Mouse (Mus musculus) c-Kit-negative CD71-positive TER-119-positive erythroid progenitor cells, embryonic 14.5 days (primary cell): Measurements from ENCODE around the gene Gm9857.

Source experiments
- DNase-seq: peaks from one replicate; pipeline ENCODE4 v3.0.0-alpha.2; 2013; ENCODE audit warnings: low read depth, low spot score

Gm9857 gene

DNA sequence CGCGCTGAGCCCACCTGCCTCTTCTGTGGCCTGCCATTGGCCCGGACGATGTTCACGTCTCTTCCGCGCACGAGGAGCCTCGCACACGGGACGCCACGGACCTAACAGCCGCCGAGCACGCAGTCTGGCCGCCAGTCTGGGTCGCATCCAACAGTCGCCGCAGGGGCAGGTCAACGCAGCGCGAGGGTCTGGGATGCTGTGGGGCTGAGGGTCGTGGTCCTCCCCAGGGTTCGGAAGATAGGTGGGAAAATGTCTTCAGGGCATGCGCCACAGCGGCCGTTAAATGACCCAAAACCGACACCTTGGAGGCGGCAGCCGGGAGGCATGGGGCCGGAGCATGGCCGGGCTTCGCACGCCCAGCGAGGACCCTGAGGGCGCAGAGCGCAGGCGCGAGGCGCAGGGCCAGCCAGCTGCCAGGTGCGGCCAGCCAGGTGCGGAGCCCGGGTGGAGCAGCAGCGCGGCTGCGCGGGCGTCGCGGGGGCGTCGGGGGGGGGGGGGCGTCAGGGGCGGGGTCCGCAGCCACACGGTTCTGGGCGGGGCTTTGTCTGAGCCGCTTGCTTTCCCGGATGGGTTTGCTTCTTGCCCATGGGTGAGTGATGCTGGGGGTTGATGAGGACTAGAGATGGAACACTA lies at the start of gene Gm9857:
Gene Gm9857 (minus strand): TSS at position 445 of the 633 bp plus-strand sequence.
- DNase-seq = no peak

DNA sequence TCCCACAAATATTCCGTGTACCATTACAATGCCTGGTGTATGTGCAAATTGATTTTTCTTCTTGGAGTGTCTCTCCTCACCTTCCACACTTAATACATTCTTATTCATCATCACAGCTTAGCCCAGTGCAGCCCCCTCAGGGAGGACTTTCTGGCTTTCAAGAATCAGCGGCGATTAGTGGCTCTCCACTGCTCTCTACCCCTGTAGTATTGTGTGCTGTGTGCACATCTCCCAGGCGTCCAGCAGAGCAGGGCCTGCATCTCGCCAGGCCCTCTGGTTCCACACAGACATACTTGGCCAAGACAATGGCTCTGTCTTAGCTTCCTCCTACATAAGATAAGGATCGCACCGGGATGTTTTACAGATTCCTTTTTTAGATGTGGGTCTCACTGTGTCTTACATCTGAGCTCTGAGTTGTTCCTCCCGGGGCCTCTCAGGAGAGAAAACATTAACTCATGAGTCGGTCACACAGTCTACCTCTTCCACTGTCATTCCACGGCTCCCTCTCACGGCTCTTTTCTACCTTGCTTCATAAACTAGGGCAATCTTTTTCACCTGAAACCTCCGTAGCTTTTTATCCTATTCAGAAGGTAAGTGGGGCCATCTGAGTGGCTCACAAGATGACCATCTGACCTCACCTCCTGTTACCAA lies 46.9 kb upstream of the Gm9857 start:
- DNase-seq = no peak

DNA sequence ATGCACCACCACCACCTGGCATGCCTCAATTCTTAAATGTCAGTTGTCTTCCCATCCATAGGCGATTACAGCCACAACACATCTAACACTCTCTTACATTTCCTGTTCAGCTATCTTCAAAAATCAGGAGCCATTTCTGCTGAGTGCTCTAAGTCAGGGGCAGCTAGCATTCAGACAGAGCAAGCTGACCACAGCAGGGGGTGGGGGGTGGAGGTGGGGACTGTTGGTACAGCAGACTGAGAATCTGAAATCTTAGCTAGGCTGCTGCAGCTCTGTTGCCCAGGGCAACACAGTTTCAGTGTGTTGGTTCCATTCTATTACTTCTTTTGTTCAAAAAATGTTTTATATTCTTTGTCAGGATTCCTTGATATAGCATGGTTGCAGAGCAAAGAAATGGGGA lies 46.3 kb upstream of the Gm9857 start:
- DNase-seq = no peak

DNA sequence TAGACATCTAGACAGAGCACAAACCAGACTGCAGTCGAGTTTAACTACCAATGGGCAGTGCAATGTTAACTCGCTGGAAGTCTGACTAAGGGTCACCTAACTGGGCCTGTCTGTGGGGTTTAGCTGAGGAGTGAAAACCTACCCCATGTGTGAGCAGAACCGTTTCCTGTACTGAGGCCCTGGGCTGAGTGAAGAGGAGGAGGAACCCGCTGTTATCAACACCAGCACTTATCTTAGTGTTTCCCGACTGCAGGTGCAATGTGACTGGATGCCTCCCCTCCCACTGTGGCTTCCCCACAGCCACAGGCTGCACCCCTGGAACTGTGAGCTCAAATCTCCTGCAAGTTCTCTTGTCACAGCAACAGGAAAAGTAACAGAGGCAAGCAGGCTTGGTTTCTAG lies 43.7 kb upstream of the Gm9857 start:
- DNase-seq = no peak

DNA sequence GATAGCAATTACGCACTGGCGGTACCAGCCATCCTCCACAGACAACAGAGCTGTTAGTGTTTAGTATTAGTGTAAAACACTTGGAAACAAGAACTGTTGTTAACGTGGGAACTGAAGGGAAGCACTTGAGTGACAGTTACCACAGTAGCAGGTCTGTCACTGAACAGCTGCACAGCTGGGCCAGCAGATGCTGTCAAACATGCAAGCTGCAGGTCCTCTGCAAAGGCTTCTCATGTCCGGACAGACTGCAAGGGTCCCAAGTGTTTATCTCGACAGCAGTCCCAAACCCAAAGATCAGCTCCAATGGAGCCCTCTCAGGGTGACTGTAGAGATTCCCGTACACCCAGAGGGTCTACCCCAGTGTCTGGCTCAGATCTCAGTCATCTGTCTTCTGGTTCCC lies 41.7 kb upstream of the Gm9857 start:
- no peak for DNase-seq

DNA sequence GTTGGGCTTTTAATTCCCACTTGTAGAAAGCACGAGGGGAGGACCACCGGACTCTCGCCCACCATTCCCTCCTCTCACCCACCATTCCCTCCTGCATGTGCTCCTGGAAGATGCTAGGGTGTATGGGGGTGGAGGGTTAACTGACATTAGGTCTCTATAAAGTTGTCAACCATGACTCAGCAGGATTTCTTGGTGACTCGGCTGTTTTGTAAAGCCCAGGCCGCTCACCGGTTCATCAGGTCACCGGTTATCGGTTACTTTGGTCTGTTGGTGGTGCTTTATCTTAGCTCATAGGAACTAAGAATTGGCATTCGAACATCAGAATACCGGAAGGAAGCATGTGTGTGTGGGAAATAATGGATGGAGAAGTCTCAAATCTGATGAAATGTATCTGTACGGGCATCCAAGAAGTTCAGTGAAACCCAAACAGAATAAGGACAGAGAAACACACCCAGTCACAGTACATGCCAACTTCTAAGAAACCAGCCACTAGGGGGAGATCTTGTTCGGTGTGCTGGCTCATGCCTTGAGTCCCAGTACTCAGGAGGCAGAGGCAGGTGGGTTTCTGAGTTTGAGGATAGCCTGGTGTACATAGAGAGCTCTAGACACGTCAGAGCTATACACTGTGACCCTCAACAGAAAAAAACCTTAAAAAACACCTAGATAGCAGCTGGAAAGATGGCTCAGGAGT lies 37.2 kb upstream of the Gm9857 start:
- peak; percentile 34 for DNase-seq

DNA sequence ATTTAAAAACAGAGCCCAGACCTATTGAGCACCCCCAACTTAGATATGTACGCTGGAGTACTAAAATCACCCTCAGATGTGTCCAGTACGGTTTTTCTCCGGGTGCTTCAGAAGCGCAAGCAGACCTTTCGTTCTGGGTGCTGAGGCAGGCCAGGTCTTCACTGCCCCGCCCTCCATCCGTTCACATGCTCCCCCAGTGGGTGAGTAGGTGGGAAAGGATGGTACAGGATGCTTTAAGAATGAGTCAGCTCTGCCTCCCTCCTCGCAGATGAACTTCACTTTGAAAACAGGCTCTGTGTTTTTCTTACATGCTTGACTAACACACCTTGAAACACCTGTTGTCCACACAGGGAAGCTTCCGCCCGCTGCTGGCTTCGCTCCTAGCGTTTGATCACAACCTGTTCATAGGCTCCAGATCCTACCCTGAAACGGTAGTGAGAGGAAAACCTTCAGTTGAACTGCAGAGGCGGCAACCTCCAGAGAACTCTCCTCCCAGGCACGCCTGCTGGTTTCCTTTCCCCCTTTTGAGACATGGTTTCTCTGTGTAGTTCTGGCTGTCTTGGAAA lies 34.8 kb upstream of the Gm9857 start:
- no peak for DNase-seq

DNA sequence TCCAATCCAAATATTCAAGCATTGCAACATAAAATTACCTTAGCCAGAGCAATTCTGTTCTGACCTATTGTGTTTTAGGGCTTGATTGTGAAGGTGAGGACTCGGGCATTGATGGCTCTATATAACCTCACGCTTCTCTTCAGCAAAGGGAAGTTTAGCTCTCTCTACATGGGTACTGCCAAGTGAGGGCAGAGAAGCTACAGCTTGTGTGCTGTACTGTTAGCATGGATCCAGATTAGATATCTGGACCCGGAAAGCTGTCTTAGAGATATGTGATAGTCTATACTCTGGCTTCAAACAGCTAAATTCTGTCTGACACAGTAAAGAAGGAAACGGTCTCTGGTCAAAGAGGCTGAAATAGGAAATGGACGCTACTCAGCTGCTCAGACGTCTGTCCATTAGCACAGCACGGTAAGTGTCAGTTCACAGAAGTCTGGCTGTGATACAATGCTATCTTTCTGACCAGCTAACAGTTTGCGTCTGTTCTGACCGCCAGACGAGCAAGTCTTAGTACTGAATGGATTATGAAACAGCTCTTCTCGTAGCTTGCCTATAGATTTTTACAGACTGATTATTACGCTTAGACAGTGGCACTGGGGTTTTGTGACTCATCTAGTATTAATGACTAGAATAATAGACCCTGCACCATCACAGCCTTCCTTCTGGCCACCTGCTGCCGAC lies 33.9 kb upstream of the Gm9857 start:
- DNase-seq = no peak

DNA sequence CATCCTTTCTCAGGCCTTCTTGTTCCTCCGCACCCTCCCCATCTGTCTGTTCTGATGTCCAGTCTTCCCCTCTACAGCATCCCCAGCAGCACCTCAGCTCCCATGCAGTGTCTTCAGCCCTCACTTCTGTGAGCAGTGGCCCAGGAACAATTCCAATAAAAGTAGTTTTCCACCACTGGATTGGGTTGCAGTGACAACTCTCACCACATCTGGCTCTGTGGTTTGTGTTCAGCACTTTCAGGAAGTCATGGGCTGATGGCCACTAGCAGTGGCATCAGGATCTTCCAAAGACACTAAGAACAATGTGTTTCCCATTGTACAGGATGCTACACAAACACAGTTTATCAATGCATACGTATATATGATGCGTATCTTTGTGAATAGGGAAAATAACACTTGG lies 25.8 kb upstream of the Gm9857 start:
- DNase-seq = no peak

DNA sequence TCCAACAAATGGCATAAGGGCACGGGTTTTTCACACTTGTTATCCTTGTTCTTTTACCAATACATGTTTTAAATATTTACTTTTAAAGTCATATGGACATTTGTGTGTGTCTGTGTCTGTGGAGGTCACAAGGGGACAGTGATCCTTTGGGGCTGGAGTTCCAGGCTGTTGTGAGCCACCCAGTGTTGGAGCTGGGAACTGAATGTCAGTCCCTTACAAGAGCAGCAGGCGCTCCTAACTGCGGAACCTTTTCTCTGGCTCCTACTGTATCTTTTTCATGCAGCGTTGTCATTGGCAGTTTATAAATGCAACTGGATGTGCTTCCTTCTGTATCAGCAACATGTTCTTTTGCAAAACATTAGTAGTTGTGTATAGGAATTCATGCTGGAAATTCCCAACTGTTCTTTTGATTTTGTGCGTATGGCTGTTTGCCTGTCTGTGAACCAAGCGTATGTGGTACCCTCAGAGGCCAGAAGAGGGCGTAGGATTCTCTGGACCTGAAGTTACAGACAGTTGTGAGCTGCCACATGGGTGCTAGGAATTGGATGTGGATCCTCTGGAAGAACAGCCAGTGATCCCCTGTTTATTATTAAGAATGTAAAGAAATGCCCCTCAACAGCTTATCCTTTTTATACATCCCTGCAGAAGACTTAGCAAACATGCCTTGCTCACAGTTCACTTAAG lies 24.3 kb upstream of the Gm9857 start:
- DNase-seq = no peak

DNA sequence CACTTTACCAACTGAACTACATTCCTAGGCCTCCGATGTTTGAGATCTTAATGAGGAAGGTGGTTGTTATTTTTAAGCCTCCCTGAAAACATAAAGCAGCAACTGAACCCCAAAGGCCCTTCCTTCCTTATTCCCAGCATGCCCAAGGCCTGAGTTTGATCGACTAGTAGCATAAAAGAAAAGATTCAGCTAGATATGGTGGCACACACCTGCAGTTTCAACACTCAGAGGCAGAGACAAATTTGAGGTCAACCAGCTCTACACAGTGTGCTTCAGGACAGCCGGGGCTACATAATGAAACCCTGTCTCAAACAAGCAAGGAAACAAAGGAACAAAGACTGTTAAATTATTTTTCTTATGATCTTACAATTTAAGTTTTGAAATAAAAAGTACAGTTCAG lies 23.5 kb upstream of the Gm9857 start:
- DNase-seq = no peak

DNA sequence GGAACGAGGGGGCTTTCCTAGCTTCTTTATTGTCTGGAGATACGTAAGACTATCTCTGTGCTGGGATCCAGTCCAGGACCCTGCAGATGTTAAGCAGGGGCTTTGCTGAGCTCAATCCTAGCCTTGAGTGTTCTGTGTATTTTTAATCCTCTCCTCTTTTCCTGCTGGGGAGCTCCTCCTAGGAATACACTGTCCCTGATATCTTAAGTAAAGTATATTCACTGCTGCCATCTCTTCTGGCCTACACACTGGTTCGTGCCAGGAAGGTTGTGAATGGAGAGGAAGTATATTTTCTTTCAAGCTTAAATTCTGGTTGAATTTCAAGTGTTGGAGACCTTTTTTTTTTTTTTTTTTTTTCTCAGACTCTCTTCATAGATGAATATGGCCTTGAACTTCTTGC lies 23.0 kb upstream of the Gm9857 start:
- no peak for DNase-seq

DNA sequence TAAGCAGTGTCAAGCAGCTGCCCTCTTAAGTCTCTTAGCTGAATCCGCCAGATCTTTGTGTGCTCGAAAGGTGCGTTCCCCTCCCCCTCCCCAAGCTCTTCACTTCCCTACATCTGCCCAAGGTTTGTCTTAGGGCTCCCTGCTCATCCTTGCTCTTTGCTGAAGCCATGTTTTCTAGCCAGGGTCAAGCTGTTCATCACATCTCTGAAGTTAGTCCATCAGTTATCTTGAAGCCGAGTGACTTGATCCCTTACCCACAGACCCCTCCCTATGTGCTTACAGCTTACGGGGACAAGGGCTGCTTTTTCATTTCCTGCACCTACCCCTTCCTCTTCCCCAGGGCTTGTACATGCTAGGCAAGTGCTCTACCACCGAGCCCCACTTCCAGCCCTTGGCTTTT lies 21.4 kb upstream of the Gm9857 start:
- no peak for DNase-seq

DNA sequence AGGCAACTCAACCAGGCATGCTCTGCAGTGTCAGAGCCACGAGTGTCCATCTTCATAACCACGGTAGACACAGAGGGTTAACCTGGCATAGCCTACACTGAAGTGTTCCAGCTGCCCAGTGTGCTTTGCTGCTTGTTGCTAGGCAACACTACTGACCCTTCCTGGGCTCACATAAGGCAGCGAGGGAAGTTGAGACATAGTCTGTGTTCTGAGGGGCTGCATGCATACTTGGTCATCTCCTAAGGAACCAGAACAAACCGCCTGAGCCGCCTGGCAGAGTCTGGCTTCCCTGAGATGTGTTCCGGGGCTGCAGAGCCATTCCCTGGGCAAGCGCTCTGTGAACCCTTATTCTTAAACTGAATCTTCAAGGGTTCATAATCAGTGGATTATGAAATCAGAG lies 21.0 kb upstream of the Gm9857 start:
- DNase-seq = no peak

DNA sequence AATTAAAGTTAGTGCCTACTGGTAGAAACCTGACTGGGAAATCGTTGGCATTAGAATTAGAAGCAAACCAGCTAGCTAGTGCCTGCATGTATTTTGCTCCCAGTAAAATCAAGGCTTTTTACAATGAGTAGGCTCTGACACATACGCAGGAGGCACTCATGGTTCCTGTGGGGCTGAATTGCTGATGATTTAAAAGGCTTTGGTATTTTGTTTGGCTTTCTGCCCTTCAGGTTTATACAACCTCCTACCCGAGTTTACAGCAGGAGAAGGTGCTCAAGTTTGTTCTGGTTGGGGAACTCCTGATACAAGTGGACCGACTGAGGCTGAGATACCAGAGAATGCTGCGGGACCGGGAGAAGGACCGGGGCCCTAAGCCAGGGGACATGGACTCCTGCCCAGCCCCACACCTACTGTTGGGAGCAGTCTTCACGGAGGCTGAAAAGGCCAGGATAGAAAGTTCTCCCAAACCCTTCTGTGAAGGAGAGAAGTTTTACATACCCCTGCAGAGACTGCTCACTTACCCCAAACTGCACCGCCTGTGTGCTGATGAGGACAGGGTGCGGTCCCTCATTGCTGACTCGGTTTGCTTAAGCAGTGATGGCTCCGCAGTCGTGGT lies 19.5 kb upstream of the Gm9857 start:
- no peak for DNase-seq

DNA sequence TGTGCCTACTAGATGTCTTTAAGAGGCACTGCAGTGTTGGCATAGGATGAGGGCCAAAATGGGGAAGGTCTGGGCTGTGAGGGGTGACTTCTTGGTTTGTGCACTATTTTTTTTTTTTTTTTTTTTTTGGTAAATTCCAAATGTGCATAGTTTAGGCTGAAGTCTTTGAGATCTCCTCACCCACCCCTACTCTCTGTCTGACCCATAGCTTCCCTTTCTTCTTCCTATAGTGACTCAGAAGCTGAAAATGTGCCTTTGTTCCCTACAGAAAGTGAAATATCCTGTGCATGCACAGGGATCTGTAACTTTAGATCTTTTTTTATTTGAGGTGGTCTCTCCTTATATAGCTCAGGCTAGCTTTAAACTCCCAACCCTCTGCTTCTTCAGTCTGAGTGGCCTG lies 17.7 kb upstream of the Gm9857 start:
- DNase-seq = no peak

DNA sequence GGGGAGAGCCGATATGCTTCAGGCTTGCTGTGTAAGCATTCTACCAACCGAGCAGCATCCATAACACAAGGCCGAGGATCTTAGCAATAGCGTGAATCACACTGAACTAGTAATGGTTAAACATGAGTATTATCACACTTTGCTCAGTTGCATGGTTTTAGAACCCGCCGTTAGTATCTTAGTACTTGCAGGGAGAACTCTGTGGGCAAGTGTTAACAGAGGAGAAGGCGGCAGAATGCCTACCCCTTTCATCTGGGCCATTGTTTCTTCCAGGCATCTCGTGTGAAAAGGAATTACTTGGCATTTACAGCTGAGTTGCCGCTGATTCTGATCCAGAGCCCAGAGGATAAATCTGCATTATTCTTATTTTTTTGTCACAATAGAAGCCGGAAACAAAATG lies 751 bp upstream of the Gm9857 start:
- DNase-seq = no peak

DNA sequence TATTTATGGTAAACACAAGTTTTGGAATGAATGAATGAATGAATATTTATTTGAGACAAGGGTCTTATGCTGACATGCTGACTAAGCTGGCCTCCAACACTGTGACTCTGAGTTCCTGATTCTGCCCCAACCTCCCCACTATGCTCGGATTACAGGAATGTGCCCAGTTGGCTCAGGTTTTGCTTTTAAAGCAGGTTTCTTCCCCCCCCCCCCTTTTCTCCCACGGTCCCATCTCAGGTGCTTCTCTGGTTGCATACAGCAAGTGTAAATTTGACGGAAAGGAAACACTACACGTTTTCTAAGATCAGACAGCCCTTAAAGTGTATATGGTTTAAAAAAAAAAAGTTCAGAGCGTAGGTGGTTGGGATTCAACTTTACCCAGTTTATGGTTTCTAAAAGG lies 672 bp downstream of the Gm9857 start, which contains the start of gene Henmt1:
Gene Henmt1 (plus strand): TSS at position 301 of the 400 bp plus-strand sequence.
- no peak for DNase-seq

DNA sequence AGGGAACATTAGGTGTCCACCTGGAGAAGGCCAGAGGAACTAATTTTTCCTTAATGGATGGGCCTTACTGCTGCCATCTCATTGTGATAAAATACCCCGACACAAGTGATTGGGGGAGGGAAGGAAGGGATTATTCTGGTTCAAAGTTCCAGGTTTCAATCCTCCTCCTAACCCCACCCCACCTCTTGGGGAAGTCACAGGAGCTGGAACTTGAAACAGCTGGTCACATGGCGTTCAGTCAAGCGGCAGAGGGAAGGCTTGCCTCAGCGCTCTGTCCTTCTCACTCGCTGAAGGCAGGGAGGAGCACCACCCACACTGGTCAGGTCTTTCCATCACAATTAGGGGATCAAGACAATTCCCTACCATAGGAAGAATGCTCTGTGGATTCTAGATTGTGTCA lies 1.6 kb downstream of the Gm9857 start:
- no peak for DNase-seq

DNA sequence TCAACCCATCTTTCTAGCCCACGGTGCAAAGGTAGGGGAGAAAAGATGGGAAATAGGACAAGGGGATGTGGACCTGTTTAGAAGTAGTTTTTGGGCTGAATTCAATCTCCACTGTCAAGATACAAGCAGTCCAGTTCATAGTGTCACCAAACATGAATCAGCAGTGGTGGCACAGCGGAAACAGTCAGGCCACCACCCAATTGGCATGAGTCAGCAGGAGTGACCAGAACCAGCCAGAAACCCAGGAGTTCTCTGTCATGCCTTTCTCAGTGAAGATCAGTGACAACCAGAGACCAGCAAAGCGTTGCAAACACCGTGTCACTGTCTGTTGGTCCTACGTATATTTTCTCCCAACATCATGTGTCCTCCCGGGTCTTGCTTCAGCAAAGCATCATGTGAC lies 6.7 kb downstream of the Gm9857 start:
- no peak for DNase-seq

DNA sequence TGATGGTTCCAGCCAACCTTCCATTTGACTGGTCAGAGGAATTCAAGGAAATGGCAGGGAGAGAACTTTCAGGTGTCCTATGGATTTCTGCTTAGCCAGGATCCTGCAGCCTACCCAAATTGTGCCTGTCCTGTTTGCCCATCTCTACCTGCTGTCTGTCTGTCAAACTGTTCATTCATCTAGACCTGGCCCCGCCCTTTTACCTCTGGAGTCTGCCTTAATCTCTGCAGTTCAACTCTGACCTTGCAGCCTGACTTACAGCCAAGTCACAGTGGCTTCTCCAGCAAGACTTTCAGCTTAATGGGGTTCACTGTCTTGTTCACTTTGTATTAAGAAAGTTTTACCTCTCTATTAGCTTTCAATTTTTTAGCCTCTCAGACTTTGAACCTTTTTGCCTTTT lies 13.9 kb downstream of the Gm9857 start:
- DNase-seq = no peak
